Mouse (Mus musculus) forebrain, embryonic 12.5 days (tissue): ENCODE data around the gene Krtap26-1. TPM values are rescaled to one million over a fixed set of nuclear protein-coding genes. Genes with fewer than 3 reads are reported as not detected.

Source experiments
- ATAC-seq: fragments of 200-750 bp; cut with Nextera tagmentation; 2 replicates; pipeline ENCODE4 v1.8.0; 2017; ENCODE audit warnings: moderate TSS enrichment; ENCODE audit not compliant: low FRiP score
- H3K27ac ChIP-seq: fragments of 300-500 bp; sonication (generic); 2 replicates; pipeline ENCODE4 v1.5.1; 2016; ENCODE audit warnings: mild to moderate bottlenecking
- H3K27me3 ChIP-seq: fragments of 300-500 bp; sonication (generic); 2 replicates; pipeline ENCODE4 v1.6.1; 2016; ENCODE audit warnings: mild to moderate bottlenecking
- H3K36me3 ChIP-seq: fragments of 300-500 bp; sonication (generic); replicated peaks from 2 replicates; pipeline ENCODE4 v1.6.1; 2016; ENCODE audit warnings: mild to moderate bottlenecking
- H3K4me1 ChIP-seq: fragments of 300-500 bp; sonication (generic); 2 replicates; pipeline ENCODE4 v1.6.1; 2016
- H3K4me2 ChIP-seq: fragments of 300-500 bp; sonication (generic); 2 replicates; pipeline ENCODE4 v1.6.1; 2016; ENCODE audit warnings: mild to moderate bottlenecking, moderate library complexity
- H3K4me3 ChIP-seq: fragments of 300-500 bp; sonication (generic); replicated peaks from 2 replicates; pipeline ENCODE4 v1.5.1; 2016; ENCODE audit warnings: mild to moderate bottlenecking
- H3K9ac ChIP-seq: fragments of 300-500 bp; sonication (generic); 2 replicates; pipeline ENCODE4 v1.6.1; 2016; ENCODE audit warnings: mild to moderate bottlenecking
- H3K9me3 ChIP-seq: fragments of 300-500 bp; sonication (generic); 2 replicates; pipeline ENCODE4 v1.6.1; 2016
- WGBS: fragments of 180-500 bp; shearing (Covaris S2); methylation state at CpG from one replicate; pipeline ENCODE4 v1.1.7; 2016; 5-methylcytosine and 5-hydroxymethylcytosine counted together
- polyA plus RNA-seq: library from polyadenylated mRNA; unstranded; fragments of >200 nt; fragmentation: Nextera tagmentation; extraction: Ambion mirVana; gene quantifications from 2 replicates; pipeline ENCODE4 v1.2.1, GENCODE M21; 2016

The Krtap26-1 gene
- polyA plus RNA-seq, 1 experiment from 2014 or later = not detected

DNA sequence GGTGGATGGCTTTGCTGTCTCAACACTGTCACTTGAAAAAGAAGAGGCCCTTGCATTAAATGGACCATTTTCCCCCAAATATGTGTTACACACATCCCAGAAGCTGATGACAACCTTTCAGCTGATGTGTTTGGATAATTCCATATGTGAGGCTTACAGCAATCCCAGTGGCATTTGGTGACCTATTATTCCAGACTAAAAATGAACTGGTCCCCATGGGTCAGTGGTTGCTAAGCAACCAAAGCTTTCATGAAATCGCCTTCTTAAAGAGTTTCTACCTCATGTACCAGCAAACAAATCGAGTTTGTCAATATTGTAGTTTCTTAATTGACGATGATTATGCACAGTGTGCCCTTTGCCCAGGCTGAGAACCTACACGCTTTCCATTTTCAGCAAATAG, 34.9 kb downstream of the Krtap26-1 start:
- no peak overlapping the region for H3K9ac ChIP-seq
- no peaks in the 10 kb centered on the region for H3K27me3 ChIP-seq
- no peak overlapping the region for H3K4me2 ChIP-seq
- no peaks in the 10 kb centered on the region for H3K9me3 ChIP-seq
- H3K27ac ChIP-seq = no peak overlapping the region
- H3K36me3 ChIP-seq = no peaks in the 10 kb centered on the region
- H3K4me3 ChIP-seq = no peak overlapping the region
- no peaks in the 10 kb centered on the region for H3K4me1 ChIP-seq
- ATAC-seq = no peak
- WGBS = 66% methylated on average over 4 of the region's 4 CpGs

DNA sequence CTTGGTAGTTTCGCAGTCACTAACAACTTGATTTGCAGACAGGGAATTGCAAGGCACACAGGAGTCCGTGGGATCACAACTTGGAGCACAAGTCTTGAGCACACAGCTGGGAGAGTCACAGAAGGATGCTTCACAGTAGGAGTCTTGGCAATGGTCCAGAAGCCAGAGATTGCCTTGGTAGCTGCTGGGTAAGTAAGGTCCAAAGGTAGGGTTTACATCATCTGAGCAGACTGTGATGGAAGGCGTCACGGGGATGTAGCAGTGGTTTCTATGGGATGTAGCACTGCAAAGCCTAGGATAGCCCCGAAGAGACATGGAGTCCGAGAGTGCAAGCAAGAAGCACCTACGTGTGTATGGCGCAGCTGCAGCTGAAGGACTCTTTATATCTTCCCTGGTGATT, 35.7 kb downstream of the Krtap26-1 start, which contains the start of gene Krtap24-1:
Gene Krtap24-1, minus strand, starts transcription at position 358 of the 400 bp plus-strand sequence.
- no peak within 1 kb of the TSS for H3K27ac ChIP-seq
- no peaks in the 10 kb centered on the region for H3K9me3 ChIP-seq
- H3K27me3 ChIP-seq = no peaks in the 10 kb centered on the region
- ATAC-seq = no peak
- no peak within 1 kb of the TSS for H3K9ac ChIP-seq
- H3K4me1 ChIP-seq = no peaks in the 10 kb centered on the region
- H3K4me2 ChIP-seq = no peak within 1 kb of the TSS
- 92% methylated on average over 8 of the region's 8 CpGs for WGBS
- H3K36me3 ChIP-seq = no peaks in the 10 kb centered on the region
- H3K4me3 ChIP-seq = no peak within 1 kb of the TSS

DNA sequence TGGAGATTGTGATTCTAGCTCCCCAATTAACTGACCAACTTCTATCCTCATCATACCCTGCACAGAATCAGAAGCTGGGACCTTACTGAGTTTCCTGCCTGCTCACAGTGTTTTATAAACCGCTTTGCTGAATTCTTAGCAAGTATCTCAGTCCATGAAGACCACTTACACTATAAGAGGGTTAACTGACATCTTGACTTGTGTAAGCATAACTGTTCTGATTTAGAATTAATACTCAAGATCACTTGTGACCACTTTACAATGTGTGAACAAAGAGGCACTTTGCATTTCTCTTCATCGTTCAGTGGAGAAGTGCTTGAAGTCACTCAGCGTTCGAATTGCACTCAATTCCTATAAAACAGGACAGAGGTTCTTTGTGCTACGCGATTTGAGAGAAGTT, 43.0 kb downstream of the Krtap26-1 start:
- H3K9me3 ChIP-seq = no peaks in the 10 kb centered on the region
- 67% methylated on average over 6 of the region's 6 CpGs for WGBS

DNA sequence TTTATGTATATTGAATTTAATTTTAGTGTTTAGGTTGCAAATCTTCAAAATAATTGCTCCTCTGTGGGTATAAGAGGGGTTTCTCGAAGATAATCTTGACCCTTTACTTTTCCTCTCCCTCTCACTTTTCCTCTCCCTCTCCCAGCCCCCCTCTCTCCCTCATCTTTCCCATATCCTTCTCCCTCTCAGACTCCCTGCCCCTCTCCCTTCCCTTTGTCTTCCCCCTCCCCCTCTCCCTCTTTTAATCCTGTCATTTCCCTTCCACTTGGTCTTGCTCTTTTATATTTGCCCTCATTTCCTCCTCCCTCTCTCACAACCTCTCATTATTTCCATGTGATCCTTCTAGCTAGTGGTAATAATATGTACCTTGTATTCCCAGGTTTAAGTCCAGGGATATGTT, 45.1 kb downstream of the Krtap26-1 start:
- H3K27me3 ChIP-seq = 0 out of 2 replicates have a peak, but pooled peaks cover 3% of the 10 kb centered on the region
- ATAC-seq = no peak
- H3K27ac ChIP-seq = no peak overlapping the region
- WGBS = 24% methylated on average over 1 of the region's 1 CpGs
- H3K4me1 ChIP-seq = no peaks in the 10 kb centered on the region
- no peaks in the 10 kb centered on the region for H3K36me3 ChIP-seq
- H3K4me2 ChIP-seq = no peak overlapping the region
- H3K9ac ChIP-seq = no peak overlapping the region
- H3K4me3 ChIP-seq = no peak overlapping the region
- no peaks in the 10 kb centered on the region for H3K9me3 ChIP-seq

More for the DNA sequence above, 43.0 kb downstream of the Krtap26-1 start:
- H3K9ac ChIP-seq = no peak overlapping the region
- H3K36me3 ChIP-seq = no peaks in the 10 kb centered on the region
- no peaks in the 10 kb centered on the region for H3K4me1 ChIP-seq
- no peak overlapping the region for H3K4me2 ChIP-seq
- no peak overlapping the region for H3K4me3 ChIP-seq
- H3K27ac ChIP-seq = no peak overlapping the region
- H3K27me3 ChIP-seq = 0 out of 2 replicates have a peak, but pooled peaks cover 3% of the 10 kb centered on the region
- no peak for ATAC-seq

DNA sequence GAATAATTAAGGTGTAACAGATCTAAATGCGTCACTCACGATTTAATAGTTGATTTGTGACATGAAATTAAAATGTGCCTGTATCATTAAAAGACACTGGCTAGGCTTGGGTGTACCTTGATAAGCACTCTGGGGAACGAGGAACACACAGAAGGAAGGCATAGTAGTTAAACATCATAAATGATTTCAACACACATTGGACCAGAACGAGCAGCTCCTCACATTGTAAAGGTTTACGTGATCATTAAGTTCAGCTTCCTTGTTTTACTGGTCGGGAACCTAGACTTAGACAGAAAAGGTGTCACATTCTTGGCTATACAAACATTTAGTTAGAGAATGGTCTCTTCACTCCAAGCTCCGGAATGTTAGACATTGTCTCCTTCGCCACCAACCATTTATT, 47.3 kb downstream of the Krtap26-1 start:
- ATAC-seq = no peak
- H3K9me3 ChIP-seq = no peaks in the 10 kb centered on the region
- H3K4me1 ChIP-seq = no peaks in the 10 kb centered on the region; the same call in 1 of the 2 replicates
- H3K9ac ChIP-seq = no peak overlapping the region
- WGBS = 89% methylated on average over 8 of the region's 8 CpGs
- no peaks in the 10 kb centered on the region for H3K36me3 ChIP-seq
- H3K27ac ChIP-seq = no peak overlapping the region
- no peak overlapping the region for H3K4me3 ChIP-seq
- H3K27me3 ChIP-seq = 0 out of 2 replicates have a peak, but pooled peaks cover 3% of the 10 kb centered on the region
- H3K4me2 ChIP-seq = no peak overlapping the region

DNA sequence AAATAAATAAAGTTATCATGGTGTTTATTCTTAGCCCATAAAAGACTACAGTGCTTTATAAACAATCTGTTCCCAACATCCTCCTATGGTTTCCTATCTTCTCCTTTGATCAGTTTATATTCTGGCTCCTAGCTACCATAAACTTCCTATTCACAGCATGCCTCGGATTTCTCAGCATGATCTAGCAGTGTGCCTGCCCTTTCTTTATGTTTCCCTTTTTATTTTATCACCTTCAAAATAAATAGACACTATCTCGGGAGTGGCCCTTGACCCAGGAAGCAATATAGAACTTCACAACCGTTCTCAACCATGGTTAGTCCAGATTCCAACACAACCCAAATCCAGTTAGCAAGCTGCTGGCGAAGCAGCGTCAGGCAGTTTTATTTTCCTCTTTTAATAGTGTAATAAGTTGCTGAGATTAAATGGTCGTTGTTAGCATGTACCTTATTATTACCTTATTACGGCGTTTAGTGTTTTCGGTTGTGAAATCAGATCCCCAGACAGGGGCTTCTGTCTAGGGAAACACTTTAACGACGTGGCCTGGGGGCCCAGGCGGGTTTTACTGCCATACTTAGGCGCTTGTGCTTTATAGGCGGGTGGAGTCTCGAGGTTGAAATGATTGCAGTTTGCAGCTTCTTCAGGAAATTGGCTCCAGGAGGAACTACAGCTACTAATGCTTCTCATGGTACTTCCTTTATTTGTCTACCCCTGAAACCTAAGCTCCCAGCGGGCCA, 47.9 kb downstream of the Krtap26-1 start:
- no peaks in the 10 kb centered on the region for H3K36me3 ChIP-seq
- no peak overlapping the region for H3K27ac ChIP-seq
- no peak overlapping the region for H3K9ac ChIP-seq
- no peak overlapping the region for H3K4me2 ChIP-seq
- ATAC-seq = no peak
- no peaks in the 10 kb centered on the region; the same call in 1 of the 2 replicates for H3K4me1 ChIP-seq
- no peaks in the 10 kb centered on the region for H3K9me3 ChIP-seq
- WGBS = 66% methylated on average over 16 of the region's 16 CpGs
- no peak overlapping the region for H3K4me3 ChIP-seq
- H3K27me3 ChIP-seq = 0 out of 2 replicates have a peak, but pooled peaks cover 3% of the 10 kb centered on the region

Other genes with a start within 250 kb of the Krtap26-1 start
- gene Cldn17, start 140.8 kb downstream of the Krtap26-1 start, polyA plus RNA-seq = not detected in 2 replicates
- gene Cldn8, start 84.6 kb downstream of the Krtap26-1 start, polyA plus RNA-seq = 0.17 and 0.82 TPM in 2 replicates
- gene Krtap24-1, start 35.5 kb downstream of the Krtap26-1 start, polyA plus RNA-seq = not detected in 2 replicates
- gene 2310079G19Rik, start 20.1 kb downstream of the Krtap26-1 start, polyA plus RNA-seq = not detected in 2 replicates
- not detected in 2 replicates for gene Krtap27-1, start 23.9 kb upstream of the Krtap26-1 start, polyA plus RNA-seq
- gene 2310061N02Rik, start 60.2 kb upstream of the Krtap26-1 start, polyA plus RNA-seq = not detected in 2 replicates
- gene Krtap13-1, start 81.1 kb upstream of the Krtap26-1 start, polyA plus RNA-seq = not detected in 2 replicates
- gene Krtap13, start 103.8 kb upstream of the Krtap26-1 start, polyA plus RNA-seq = not detected in 2 replicates
- not detected in 2 replicates for gene 2310034C09Rik, start 111.1 kb upstream of the Krtap26-1 start, polyA plus RNA-seq
- not detected in 2 replicates for gene 2310057N15Rik, start 126.4 kb upstream of the Krtap26-1 start, polyA plus RNA-seq
- not detected in 2 replicates for gene Gm5965, start 130.1 kb upstream of the Krtap26-1 start, polyA plus RNA-seq
- gene Gm20741, start 164.4 kb upstream of the Krtap26-1 start, polyA plus RNA-seq = not detected in 2 replicates
- not detected in 2 replicates for gene Krtap15, start 172.4 kb upstream of the Krtap26-1 start, polyA plus RNA-seq
- gene Krtap14, start 178.3 kb upstream of the Krtap26-1 start, polyA plus RNA-seq = not detected in 2 replicates
- gene Krtap19-1, start 221.6 kb upstream of the Krtap26-1 start, polyA plus RNA-seq = not detected in 2 replicates
- not detected in 2 replicates for gene Krtap19-2, start 226.5 kb upstream of the Krtap26-1 start, polyA plus RNA-seq
- gene Krtap19-3, start 230.2 kb upstream of the Krtap26-1 start, polyA plus RNA-seq = not detected in 2 replicates
- not detected in 2 replicates for gene Krtap19-4, start 237.3 kb upstream of the Krtap26-1 start, polyA plus RNA-seq
- not detected in 2 replicates for gene Krtap19-5, start 248.7 kb upstream of the Krtap26-1 start, polyA plus RNA-seq